Mouse (Mus musculus) heart, embryonic 16.5 days (tissue): ENCODE results near the gene Ccdc33. TPM values are rescaled to one million over a fixed set of nuclear protein-coding genes. Genes with fewer than 3 reads are reported as not detected.

ENCODE experiments used
- ATAC-seq: fragments of 200-750 bp; cut with Nextera tagmentation; replicated peaks from 2 replicates; pipeline ENCODE4 v1.8.0; 2017; ENCODE audit warnings: moderate number of reproducible peaks; ENCODE audit not compliant: insufficient read depth, low FRiP score; ENCODE audit errors: extremely low read depth
- H3K27ac ChIP-seq: fragments of 300-500 bp; sonication (generic); 2 replicates; pipeline ENCODE4 v1.5.1; 2014; ENCODE audit warnings: mild to moderate bottlenecking, low read length, control low read depth, moderate library complexity
- H3K27me3 ChIP-seq: fragments of 300-500 bp; sonication (generic); 2 replicates; pipeline ENCODE4 v1.6.1; 2014; ENCODE audit warnings: low read length, mixed read lengths; ENCODE audit not compliant: control insufficient read depth, insufficient read depth
- H3K36me3 ChIP-seq: fragments of 300-500 bp; sonication (generic); 2 replicates; pipeline ENCODE4 v1.6.1; 2014; ENCODE audit not compliant: control insufficient read depth, insufficient read depth
- H3K4me1 ChIP-seq: fragments of 300-500 bp; sonication (generic); 2 replicates; pipeline ENCODE4 v1.6.1; 2014; ENCODE audit warnings: low read length, mixed read lengths; ENCODE audit not compliant: control insufficient read depth, insufficient read depth
- H3K4me2 ChIP-seq: fragments of 300-500 bp; sonication (generic); 2 replicates; pipeline ENCODE4 v1.6.1; 2014; ENCODE audit warnings: low read depth, mild to moderate bottlenecking, control low read depth, low read length
- H3K4me3 ChIP-seq: fragments of 300-500 bp; sonication (generic); 2 replicates; pipeline ENCODE4 v1.5.1; 2014; ENCODE audit warnings: mild to moderate bottlenecking, control low read depth, low read length
- H3K9ac ChIP-seq: fragments of 300-500 bp; sonication (generic); 2 replicates; pipeline ENCODE4 v1.6.1; 2014; ENCODE audit warnings: low read length, control low read depth
- H3K9me3 ChIP-seq: fragments of 300-500 bp; sonication (generic); replicated peaks from 2 replicates; pipeline ENCODE4 v1.6.1; 2016; ENCODE audit warnings: low read length; ENCODE audit not compliant: control insufficient read depth
- whole genome bisulfite sequencing: fragments of 180-500 bp; shearing (Covaris S2); extraction: QIAGEN DNeasy Blood & Tissue Kit; methylation state at CpG from one replicate; pipeline ENCODE4 v1.1.7; 2014; 5-methylcytosine and 5-hydroxymethylcytosine counted together
- polyA plus RNA-seq: library from polyadenylated mRNA; unstranded; fragments of >200 nt; fragmentation: Nextera tagmentation; extraction: Ambion mirVana; gene quantifications from 2 replicates; pipeline ENCODE4 v1.2.1, GENCODE M21; 2015

Gene Ccdc33
- polyA plus RNA-seq, 1 experiment from 2014 or later, result 0.20 TPM

DNA sequence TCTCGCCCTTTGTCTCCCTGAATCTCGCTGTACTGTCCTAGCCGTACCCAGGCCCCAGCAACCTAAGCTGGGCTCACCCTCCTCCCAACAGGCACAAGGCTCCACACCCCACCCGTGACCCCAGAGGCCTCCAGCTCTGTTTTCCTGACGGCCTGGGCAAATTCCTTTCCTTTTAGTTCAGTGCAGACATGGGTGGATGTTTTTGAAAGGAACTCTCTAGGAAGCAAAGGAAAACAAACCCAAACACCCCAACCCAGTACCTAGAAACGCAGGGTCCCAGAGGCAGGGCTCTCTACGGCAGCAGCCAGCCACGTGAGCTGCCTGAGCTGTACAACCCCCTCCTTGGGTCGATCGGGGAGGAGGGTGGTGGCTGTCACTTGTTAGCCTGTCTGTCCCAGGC lies 76.2 kb downstream of the Ccdc33 start:
- Histone ChIP-seq H3K4me2 (no peak overlapping the region), H3K36me3 (no peaks in the 10 kb centered on the region), H3K9me3 (no peaks in the 10 kb centered on the region), H3K4me1 (no peaks in the 10 kb centered on the region), H3K27me3 (peaks cover 10% of the 10 kb centered on the region), H3K9ac (no peak overlapping the region), H3K4me3 (no peak overlapping the region), H3K27ac (no peak overlapping the region)
- ATAC-seq, result no peak
- WGBS, result 40% methylated on average over 10 of the region's 10 CpGs

- H3K4me2 ChIP-seq, result no peak overlapping the region
- no peak overlapping the region for H3K4me3 ChIP-seq
- no peak for ATAC-seq
- no peaks in the 10 kb centered on the region for H3K4me1 ChIP-seq
- H3K9me3 ChIP-seq, result no peaks in the 10 kb centered on the region
- H3K27me3 ChIP-seq, result peaks cover 20% of the 10 kb centered on the region
- WGBS, result 65% methylated on average over 4 of the region's 4 CpGs
- no peak overlapping the region for H3K27ac ChIP-seq
- H3K9ac ChIP-seq, result no peak overlapping the region
- H3K36me3 ChIP-seq, result no peaks in the 10 kb centered on the region
Measured at GRCm38 (mm10) chr9:58040977-58041376, 77.6 kb downstream of the Ccdc33 start.

- Histone ChIP-seq H3K9me3 (no peaks in the 10 kb centered on the region), H3K4me1 (no peaks in the 10 kb centered on the region), H3K36me3 (no peaks in the 10 kb centered on the region), H3K27ac (no peak overlapping the region), H3K4me2 (no peak overlapping the region), H3K27me3 (peaks cover 20% of the 10 kb centered on the region), H3K9ac (no peak overlapping the region), H3K4me3 (no peak overlapping the region)
- ATAC-seq, result peak; percentile 53; the same call in 1 of the 2 replicates
- 34% methylated on average over 19 of the region's 19 CpGs for WGBS
Measured at GRCm38 (mm10) chr9:58038500-58039168, 80.0 kb downstream of the Ccdc33 start.

DNA sequence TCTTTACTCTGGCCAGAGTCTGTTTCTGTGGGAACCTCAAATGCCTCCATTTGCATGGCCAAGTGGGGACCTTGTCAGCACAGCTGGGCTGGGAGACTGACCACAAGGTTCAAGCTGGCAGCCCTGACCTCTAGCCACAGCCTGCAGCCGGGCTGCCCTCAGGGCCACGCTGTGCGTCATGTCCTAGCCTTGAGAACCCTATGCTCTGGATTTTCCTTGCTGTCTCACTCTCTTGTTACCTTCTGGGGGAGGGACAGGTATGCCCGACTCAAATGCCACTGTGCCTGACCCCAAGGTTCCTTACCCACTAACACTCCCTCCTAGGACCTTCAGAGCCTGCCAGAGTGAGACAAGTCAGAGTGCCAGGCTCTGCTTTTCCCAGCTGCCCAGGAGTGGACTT lies 81.7 kb downstream of the Ccdc33 start:
- Histone ChIP-seq H3K4me2 (no peak overlapping the region), H3K9ac (no peak overlapping the region), H3K4me1 (no peaks in the 10 kb centered on the region), H3K27ac (no peak overlapping the region), H3K4me3 (no peak overlapping the region), H3K36me3 (no peaks in the 10 kb centered on the region), H3K9me3 (no peaks in the 10 kb centered on the region), H3K27me3 (peaks cover 22% of the 10 kb centered on the region)
- no peak for ATAC-seq
- WGBS, result 63% methylated on average over 4 of the region's 4 CpGs

GRCm38 (mm10) chr9:58035951-58036698 lies 82.5 kb downstream of the Ccdc33 start:
- Histone ChIP-seq H3K36me3 (no peaks in the 10 kb centered on the region), H3K4me3 (no peak overlapping the region), H3K4me1 (no peaks in the 10 kb centered on the region), H3K27ac (no peak overlapping the region), H3K27me3 (peaks cover 22% of the 10 kb centered on the region), H3K4me2 (no peak overlapping the region), H3K9ac (no peak overlapping the region), H3K9me3 (no peaks in the 10 kb centered on the region)
- WGBS, result 54% methylated on average over 7 of the region's 7 CpGs
- no peak for ATAC-seq

DNA sequence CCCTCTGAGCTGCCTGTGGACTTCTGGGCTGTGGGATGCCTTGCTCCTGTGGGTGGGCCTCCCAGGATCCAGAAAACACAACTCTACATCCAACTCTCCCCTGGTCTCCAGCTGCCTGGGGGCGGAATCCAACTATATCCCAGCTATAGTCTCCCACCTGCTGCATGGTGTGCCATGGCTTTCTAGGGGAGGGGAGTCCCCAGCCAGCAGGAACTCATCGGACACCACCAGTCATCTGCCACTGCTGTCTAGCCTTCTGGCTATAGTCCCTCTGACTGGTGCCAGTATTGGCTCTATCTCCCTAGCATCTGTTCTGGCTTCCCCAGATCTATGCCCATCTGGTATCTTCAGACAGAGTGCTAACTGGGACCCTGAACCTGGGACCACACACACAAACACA lies 83.1 kb downstream of the Ccdc33 start:
- Histone ChIP-seq H3K4me1 (no peaks in the 10 kb centered on the region), H3K4me3 (no peak overlapping the region), H3K36me3 (no peaks in the 10 kb centered on the region), H3K27ac (no peak overlapping the region), H3K9me3 (no peaks in the 10 kb centered on the region), H3K27me3 (peaks cover 22% of the 10 kb centered on the region), H3K9ac (no peak overlapping the region), H3K4me2 (no peak overlapping the region)
- 69% methylated on average over 2 of the region's 2 CpGs for WGBS
- ATAC-seq, result no peak

DNA sequence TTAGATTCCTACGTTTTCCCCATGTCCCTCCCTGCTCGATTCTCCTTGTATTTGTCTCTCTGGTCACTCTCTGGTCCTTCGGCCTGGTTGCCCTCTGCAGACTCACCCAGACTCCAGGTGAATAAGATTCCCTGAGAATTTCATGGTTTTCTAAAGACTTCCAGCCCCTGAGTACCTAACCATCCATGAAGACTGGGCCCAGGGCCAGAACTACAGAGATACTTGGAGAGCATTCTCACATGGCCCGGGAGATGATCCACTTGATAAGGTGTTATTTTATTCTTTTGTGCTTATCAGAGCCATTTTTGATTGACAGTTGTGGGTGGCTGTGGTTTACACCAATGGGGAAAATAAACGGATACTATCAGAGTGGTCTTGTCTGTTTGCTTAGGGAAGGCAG lies 86.7 kb downstream of the Ccdc33 start:
- H3K4me1 ChIP-seq, result no peaks in the 10 kb centered on the region
- H3K27ac ChIP-seq, result no peak overlapping the region
- H3K9me3 ChIP-seq, result no peaks in the 10 kb centered on the region
- 57% methylated on average over 5 of the region's 5 CpGs for WGBS
- ATAC-seq, result no peak
- no peaks in the 10 kb centered on the region for H3K36me3 ChIP-seq
- no peak overlapping the region for H3K4me2 ChIP-seq
- no peak overlapping the region for H3K9ac ChIP-seq
- peaks cover 9% of the 10 kb centered on the region; the same call in 1 of the 2 replicates for H3K27me3 ChIP-seq
- no peak overlapping the region for H3K4me3 ChIP-seq

DNA sequence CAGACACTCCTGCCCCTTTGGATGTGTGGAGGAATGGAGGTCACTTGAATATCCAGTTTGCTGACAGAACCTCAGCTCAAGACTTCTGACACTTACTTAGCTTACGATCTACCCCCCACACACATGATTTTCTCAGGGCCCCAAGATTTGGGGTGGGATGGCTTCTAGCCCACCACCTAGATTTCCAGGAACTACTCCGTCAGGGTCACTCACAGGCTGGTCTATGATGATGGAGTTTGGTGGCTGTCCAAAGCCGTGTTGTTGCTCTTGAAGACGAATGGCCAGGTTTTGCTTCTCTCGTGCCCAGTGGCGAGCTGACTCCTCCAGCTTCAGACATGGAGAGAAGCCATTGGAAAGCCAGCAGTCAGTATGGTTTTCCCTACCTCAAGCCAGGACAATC lies 89.0 kb downstream of the Ccdc33 start:
- H3K9me3 ChIP-seq, result no peaks in the 10 kb centered on the region
- no peak overlapping the region for H3K4me3 ChIP-seq
- 0 out of 2 replicates have a peak, but pooled peaks cover 3% of the 10 kb centered on the region for H3K27me3 ChIP-seq

DNA sequence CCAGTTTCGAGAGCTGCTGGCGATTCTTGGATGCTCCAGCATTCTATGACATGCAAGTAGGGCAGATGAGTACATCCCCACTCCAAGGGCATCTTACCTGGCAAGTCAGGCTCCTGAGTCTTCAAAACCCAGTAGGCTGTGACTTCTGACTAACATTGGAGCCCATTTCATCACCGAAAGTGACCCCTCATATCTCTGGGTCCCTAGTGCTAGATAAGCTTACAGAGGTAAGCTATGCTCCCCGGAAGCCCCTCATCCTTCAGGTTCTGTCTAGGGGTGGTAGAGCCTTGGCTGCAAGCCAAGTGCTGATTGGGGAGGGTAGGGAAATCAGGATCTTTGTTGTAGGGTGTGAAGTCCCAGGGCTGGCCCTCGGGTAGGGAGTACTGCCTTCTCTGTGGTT lies 89.8 kb downstream of the Ccdc33 start:
- ATAC-seq, result no peak
- Histone ChIP-seq H3K4me3 (no peak overlapping the region), H3K27ac (no peak overlapping the region), H3K9me3 (no peaks in the 10 kb centered on the region), H3K4me1 (no peaks in the 10 kb centered on the region), H3K9ac (no peak overlapping the region), H3K36me3 (no peaks in the 10 kb centered on the region), H3K27me3 (0 out of 2 replicates have a peak, but pooled peaks cover 3% of the 10 kb centered on the region), H3K4me2 (no peak overlapping the region)
- WGBS, result 42% methylated on average over 5 of the region's 5 CpGs

More for the DNA sequence above, 89.0 kb downstream of the Ccdc33 start:
- Histone ChIP-seq H3K9ac (no peak overlapping the region), H3K27ac (no peak overlapping the region), H3K36me3 (no peaks in the 10 kb centered on the region), H3K4me2 (no peak overlapping the region), H3K4me1 (no peaks in the 10 kb centered on the region)
- WGBS, result 84% methylated on average over 6 of the region's 6 CpGs
- ATAC-seq, result no peak
